In genomic region chr13:38162668-38163067, GRCm38 (mm10) we compare ENCODE assay signal across 7 mouse cellular contexts. TPM values are rescaled to one million over a fixed set of nuclear protein-coding genes. Genes with fewer than 3 reads are reported as not detected.
DNase-seq lines count a peak whose midpoint lies in the region; TF ChIP-seq lines count a peak whose summit lies in the region.

No protein-coding gene starts in this region.

- H3K27ac ChIP-seq in kidney, adult 2 months (ENCODE audit: insufficient read depth, low read depth, low read length) = no peak overlapping the region

- H3K36me3 ChIP-seq in kidney, adult 2 months (ENCODE audit: control insufficient read depth, insufficient read depth, low read length) = no peaks in the 10 kb centered on the region

- peak; percentile 24 for DNase-seq in kidney, postnatal 14 days
- no peak for DNase-seq in kidney, adult 2 months
- peak; percentile 62 for DNase-seq in Muller cell, postnatal 12 days (ENCODE audit: inconsistent ontology term)
- peak; percentile 77 for DNase-seq in brain, embryonic 14.5 days (ENCODE audit: low read depth)
- DNase-seq in heart, postnatal 10 days = peak; percentile 89 to 91
- peak; percentile 29 for DNase-seq in right cerebral cortex, postnatal 4 days
- no peak for DNase-seq in spleen, postnatal 14 days (ENCODE audit: low spot score in 2 of 2)

- intact Hi-C loops in heart, postnatal 10 days (cut with DNase I) = no loop called here

- TF ChIP-seq CTCF in kidney, adult 2 months (conservative IDR thresholded peaks at IDR 0.05; ENCODE audit: insufficient read depth, insufficient read length, low read depth, low read length) = no peak
- no peak for TF ChIP-seq CTCF in brain, embryonic 14.5 days (IDR thresholded peaks at IDR 0.05; ENCODE audit: borderline replicate concordance, extremely low read depth, insufficient read depth, insufficient read length)

- no peak overlapping the region for H3K4me3 ChIP-seq in kidney, adult 2 months (ENCODE audit: insufficient read depth, low read depth, low read length)

- no peaks in the 10 kb centered on the region for H3K4me1 ChIP-seq in kidney, adult 2 months (ENCODE audit: control insufficient read depth, insufficient read depth, low read length)

- TF ChIP-seq POLR2A in kidney, adult 2 months (IDR thresholded peaks at IDR 0.05; ENCODE audit: low read depth, low read length) = no peak
- TF ChIP-seq POLR2A in brain, embryonic 14.5 days (IDR thresholded peaks at IDR 0.05; ENCODE audit: borderline replicate concordance, extremely low read depth, insufficient read depth, insufficient read length, poor library complexity, severe bottlenecking) = no peak

- H3K27me3 ChIP-seq in kidney, adult 2 months (replicated peaks; ENCODE audit: control insufficient read depth, insufficient read depth, low read length) = no peaks in the 10 kb centered on the region; the same call in 1 of the 2 replicates

- WGBS in kidney, adult 2 months = 40% methylated on average over 11 of the region's 11 CpGs

RNA-seq across cellular contexts. Expression of gene Dsp, which starts 11.6 kb away (rescaled TPM):
- 4.5 and 5.1 TPM in 2 replicates for polyA plus RNA-seq in kidney, adult 2 months (2012; rRNA removed)
- 1.6 and 2.2 TPM in 2 replicates for polyA plus RNA-seq in brain, embryonic 14.5 days (2012; rRNA removed)
- 100 to 1,000 TPM; 350 to 415 TPM for total RNA-seq in heart, postnatal 10 days (2021)

RNA-seq across cellular contexts. Expression of gene Snrnp48, which starts 42.1 kb away (rescaled TPM):
- polyA plus RNA-seq in kidney, adult 2 months (2012; rRNA removed) = 18.8 and 21.1 TPM in 2 replicates
- 37.5 and 37.6 TPM in 2 replicates for polyA plus RNA-seq in brain, embryonic 14.5 days (2012; rRNA removed)
- 10 to 100 TPM; 10.7 to 11.0 TPM for total RNA-seq in heart, postnatal 10 days (2021)

Comparison
In these comparisons a context has a peak if more than half of its experiments do, and no peak if none do; other contexts are left out.
1. DNase-seq: peak in kidney, postnatal 14 days (single experiment), Muller cell, postnatal 12 days (single experiment), brain, embryonic 14.5 days (single experiment), heart, postnatal 10 days (2 of 2) and right cerebral cortex, postnatal 4 days (single experiment); none in kidney, adult 2 months (single experiment) and spleen, postnatal 14 days (0 of 2).